Mouse (Mus musculus) ovary, adult 18-20 months (tissue): ENCODE results near the gene Prdm5.

Source experiments
- DNase-seq: peaks from one replicate; pipeline ENCODE4 v3.0.0; 2022; ENCODE audit warnings: low spot score, mixed read lengths

Gene Prdm5

GRCm38 (mm10) chr6:65932776-65933175, 154.0 kb downstream of the Prdm5 start:
- no peak for DNase-seq

- no peak for DNase-seq
Observed at GRCm38 (mm10) chr6:65933177-65933576, 154.4 kb downstream of the Prdm5 start.

DNA sequence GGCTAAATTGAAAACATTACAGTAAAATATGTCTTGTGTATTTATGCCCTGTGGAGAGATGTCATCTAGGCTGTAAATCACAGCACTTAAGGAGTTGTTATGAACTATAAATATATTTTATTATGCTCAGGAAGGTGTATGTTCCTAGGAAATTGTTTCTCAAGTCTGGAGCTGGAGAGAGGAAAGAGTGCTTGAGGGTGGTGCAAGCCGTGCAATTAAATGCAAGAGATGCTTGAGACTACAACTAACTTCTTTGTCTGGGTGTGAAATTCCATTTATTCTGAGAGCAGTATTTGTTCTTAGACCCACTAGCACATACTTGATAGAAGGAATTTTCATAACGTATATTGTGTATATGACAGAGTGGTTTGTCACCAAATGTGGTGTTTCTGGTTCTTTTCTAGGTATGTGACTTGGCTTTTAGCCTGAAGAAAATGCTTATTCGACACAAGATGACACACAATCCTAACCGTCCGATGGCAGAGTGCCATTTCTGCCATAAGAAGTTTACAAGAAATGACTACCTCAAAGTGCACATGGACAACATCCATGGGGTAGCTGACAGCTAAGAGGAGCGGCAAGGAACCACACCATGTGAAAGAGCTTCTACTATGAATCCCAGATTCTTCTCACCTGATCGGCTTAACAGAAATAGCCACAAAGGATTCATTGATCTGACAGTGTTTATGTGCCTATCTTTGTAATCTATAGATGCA, 156.9 kb downstream of the Prdm5 start:
- DNase-seq, result no peak

GRCm38 (mm10) chr6:65950492-65950891, 171.7 kb downstream of the Prdm5 start:
- no peak for DNase-seq

GRCm38 (mm10) chr6:65952309-65952708, 173.5 kb downstream of the Prdm5 start, which contains the start of gene 4930544G11Rik:
TSS of gene 4930544G11Rik (plus strand) at chr6:65952609.
- DNase-seq, result no peak

DNA sequence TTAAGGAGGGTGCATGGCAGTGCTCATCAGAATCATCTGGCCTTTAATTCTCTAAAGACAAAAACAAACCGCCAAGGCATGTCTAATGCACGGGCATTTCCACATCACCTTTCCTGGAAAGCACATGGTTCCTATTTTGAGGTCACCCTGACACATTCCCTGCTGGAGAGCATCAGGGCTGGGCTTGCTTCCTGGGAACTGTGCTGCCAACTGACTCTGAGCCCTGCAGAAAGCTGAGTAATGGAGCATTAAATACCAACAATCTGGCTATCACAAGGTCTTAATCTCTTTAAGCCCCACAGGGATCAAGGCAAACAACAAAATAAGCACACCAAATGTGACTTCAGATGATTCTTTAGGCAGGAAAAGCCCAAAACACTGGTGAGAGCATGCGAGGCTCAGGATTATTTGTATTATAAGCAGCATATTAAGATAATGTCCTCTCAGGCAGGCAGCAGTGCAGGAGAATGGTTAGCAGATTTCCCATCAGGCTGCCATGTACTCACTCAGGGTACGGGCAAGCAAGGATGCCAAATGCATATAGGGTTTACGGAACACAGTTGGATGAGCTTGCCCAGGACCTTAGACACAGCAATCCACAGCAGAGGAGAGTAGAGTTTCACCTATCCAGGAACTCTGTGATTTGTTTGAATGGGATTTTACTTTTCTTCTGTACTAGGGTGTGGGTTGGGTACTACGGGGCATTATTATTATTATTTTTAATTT, 190.8 kb downstream of the Prdm5 start:
- DNase-seq, result peak; percentile 3

GRCm38 (mm10) chr6:65970410-65970809, 191.6 kb downstream of the Prdm5 start:
- no peak for DNase-seq
